Mouse (Mus musculus): ENCODE results near the gene Tmem168. TPM values are rescaled to one million over a fixed set of nuclear protein-coding genes. Genes with fewer than 3 reads are reported as not detected.

Gene Tmem168
- total and polyA plus RNA-seq, 3 experiments = 12.0 to 23.0 TPM; not detected in 1

- Histone ChIP-seq H3K27me3 (ENCODE audit: control insufficient read depth in 1 of 2, insufficient read depth in 2 of 2, low read length in 2 of 2) (no peaks in the 10 kb centered on the region), H3K9ac (ENCODE audit: control insufficient read depth, low read depth, low read length, poor library complexity, severe bottlenecking) (no peak overlapping the region), H3K4me3 (ENCODE audit: control insufficient read depth in 1 of 2, insufficient read depth in 1 of 2, low read depth in 2 of 2, low read length in 2 of 2) (no peak overlapping the region), H3K79me2 (ENCODE audit: control insufficient read depth, insufficient read depth, low read length, poor library complexity) (peaks cover 3% of the 10 kb centered on the region; the same call in 1 of the 2 replicates), H3K27ac (ENCODE audit: control insufficient read depth, low read depth, low read length) (peak overlapping the region; percentile 20; the same call in 1 of the 2 replicates), H3K4me1 (ENCODE audit: control insufficient read depth in 1 of 2, insufficient read depth in 2 of 2, low read length in 2 of 2) (peaks cover 19 to 29% of the 10 kb centered on the region in 2 experiments), H3K36me3 (ENCODE audit: control insufficient read depth in 1 of 2, insufficient read depth in 2 of 2, low read length in 2 of 2) (peaks cover 0 to 38% of the 10 kb centered on the region in 2 experiments; a peak in 2 of 4 replicates), H3K9me3 (replicated peaks; ENCODE audit: insufficient read depth, low read length) (no peaks in the 10 kb centered on the region)
- TF ChIP-seq GATA1 (IDR thresholded peaks at IDR 0.05; ENCODE audit: low read depth, low read length) (peak; percentile 80), TCF12 (IDR thresholded peaks at IDR 0.05; ENCODE audit: low read depth, low read length) (peak; percentile 28; the same call in 1 of the 2 replicates), MYC (IDR thresholded peaks at IDR 0.05; ENCODE audit: low read depth, low read length) (0 out of 2 replicates have a peak, but pooled peaks have one; percentile 27), ZKSCAN1 (IDR thresholded peaks at IDR 0.05; ENCODE audit: low read depth, low read length) (no peak), TAL1 (IDR thresholded peaks at IDR 0.05; ENCODE audit: low read length) (no peak), HCFC1 (IDR thresholded peaks at IDR 0.05; ENCODE audit: low read depth, low read length) (no peak), RCOR1 (IDR thresholded peaks at IDR 0.05; ENCODE audit: low read depth, low read length) (peak; percentile 91), CTCF (IDR thresholded peaks at IDR 0.05 in 2 of 3, conservative IDR thresholded peaks at IDR 0.05 in 1 of 3; ENCODE audit: control insufficient read depth in 1 of 3, insufficient read depth in 1 of 3, low read depth in 2 of 3, low read length in 3 of 3, poor library complexity in 1 of 3, severe bottlenecking in 1 of 3) (no peak), EP300 (IDR thresholded peaks at IDR 0.05; ENCODE audit: low read depth in 1 of 2, low read length in 2 of 2) (peak; percentile 86 to 90), MAFK (IDR thresholded peaks at IDR 0.05; ENCODE audit: borderline replicate concordance, low read depth, low read length) (no peak), ZNF384 (IDR thresholded peaks at IDR 0.05; ENCODE audit: low read depth, low read length) (no peak), CHD1 (IDR thresholded peaks at IDR 0.05; ENCODE audit: low read depth, low read length) (no peak), MYB (IDR thresholded peaks at IDR 0.05; ENCODE audit: low read depth, low read length) (peak; percentile 86)
- DNase-seq (ENCODE audit: low read depth, low spot score) = peak; percentile 64
These were observed 3.0 kb upstream of the Tmem168 start for GRCm38 (mm10) chr6:13610869-13611268.

GRCm38 (mm10) chr6:13609353-13610140 is 1.6 kb upstream of the Tmem168 start:
- H3K9me3 ChIP-seq (replicated peaks; ENCODE audit: insufficient read depth, low read length) = no peaks in the 10 kb centered on the region
- TF ChIP-seq USF1 (IDR thresholded peaks at IDR 0.05; ENCODE audit: low read depth, low read length) (peak; percentile 22; the same call in 1 of the 2 replicates), MAZ (IDR thresholded peaks at IDR 0.05; ENCODE audit: low read depth, low read length) (no peak), USF2 (IDR thresholded peaks at IDR 0.05; ENCODE audit: borderline replicate concordance in 1 of 2, insufficient read depth in 1 of 2, low read depth in 1 of 2, low read length in 2 of 2) (no peak), TBP (IDR thresholded peaks at IDR 0.05; ENCODE audit: low read depth, low read length) (no peak), MAFK (IDR thresholded peaks at IDR 0.05; ENCODE audit: borderline replicate concordance, low read depth, low read length) (peak; percentile 35; the same call in 1 of the 2 replicates), ZNF384 (IDR thresholded peaks at IDR 0.05; ENCODE audit: low read depth, low read length) (peak; percentile 99), MXI1 (IDR thresholded peaks at IDR 0.05; ENCODE audit: low read depth, low read length) (peak; percentile 25; the same call in 1 of the 2 replicates), SIN3A (IDR thresholded peaks at IDR 0.05; ENCODE audit: low read length) (peak; percentile 72), ELF1 (IDR thresholded peaks at IDR 0.05; ENCODE audit: low read depth, low read length) (no peak), EP300 (IDR thresholded peaks at IDR 0.05; ENCODE audit: low read depth in 1 of 2, low read length in 2 of 2) (peak in 1 of 2 experiments; percentile 16; a peak in 2 of 4 replicates), ETS1 (IDR thresholded peaks at IDR 0.05; ENCODE audit: low read depth, low read length) (peak; percentile 9; the same call in 1 of the 2 replicates), HCFC1 (IDR thresholded peaks at IDR 0.05; ENCODE audit: low read depth, low read length) (peak; percentile 38; the same call in 1 of the 2 replicates), ZKSCAN1 (IDR thresholded peaks at IDR 0.05; ENCODE audit: low read depth, low read length) (no peak), GATA1 (IDR thresholded peaks at IDR 0.05; ENCODE audit: low read depth, low read length) (peak; percentile 77)
- H3K27me3 ChIP-seq (ENCODE audit: control insufficient read depth in 1 of 2, insufficient read depth in 2 of 2, low read length in 2 of 2) = no peaks in the 10 kb centered on the region
- peaks cover 0 to 37% of the 10 kb centered on the region in 2 experiments; a peak in 2 of 4 replicates for H3K36me3 ChIP-seq (ENCODE audit: control insufficient read depth in 1 of 2, insufficient read depth in 2 of 2, low read length in 2 of 2)
- H3K9ac ChIP-seq (ENCODE audit: control insufficient read depth, low read depth, low read length, poor library complexity, severe bottlenecking) = peak overlapping the region; percentile 92
- H3K27ac ChIP-seq (ENCODE audit: control insufficient read depth, low read depth, low read length) = peak overlapping the region; percentile 80
- H3K4me1 ChIP-seq (ENCODE audit: control insufficient read depth in 1 of 2, insufficient read depth in 2 of 2, low read length in 2 of 2) = peaks cover 19 to 25% of the 10 kb centered on the region in 2 experiments
- H3K4me3 ChIP-seq (ENCODE audit: control insufficient read depth in 1 of 2, insufficient read depth in 1 of 2, low read depth in 2 of 2, low read length in 2 of 2) = peak overlapping the region; percentile 72 to 94
- peaks cover 7% of the 10 kb centered on the region; the same call in 1 of the 2 replicates for H3K79me2 ChIP-seq (ENCODE audit: control insufficient read depth, insufficient read depth, low read length, poor library complexity)
- DNase-seq (ENCODE audit: low read depth, low spot score) = peak; percentile 62
